Mouse (Mus musculus): ENCODE data around the gene Gm13276. TPM values are rescaled to one million over a fixed set of nuclear protein-coding genes. Genes with fewer than 3 reads are reported as not detected.
"Not testable (repeated sequence)": the region's sequence is repeated elsewhere in the genome, so short reads cannot be mapped to it uniquely, and the experiment has no call there.

Gm13276 gene
- polyA plus RNA-seq, 1 experiment from 2014 or later: not detected

DNA sequence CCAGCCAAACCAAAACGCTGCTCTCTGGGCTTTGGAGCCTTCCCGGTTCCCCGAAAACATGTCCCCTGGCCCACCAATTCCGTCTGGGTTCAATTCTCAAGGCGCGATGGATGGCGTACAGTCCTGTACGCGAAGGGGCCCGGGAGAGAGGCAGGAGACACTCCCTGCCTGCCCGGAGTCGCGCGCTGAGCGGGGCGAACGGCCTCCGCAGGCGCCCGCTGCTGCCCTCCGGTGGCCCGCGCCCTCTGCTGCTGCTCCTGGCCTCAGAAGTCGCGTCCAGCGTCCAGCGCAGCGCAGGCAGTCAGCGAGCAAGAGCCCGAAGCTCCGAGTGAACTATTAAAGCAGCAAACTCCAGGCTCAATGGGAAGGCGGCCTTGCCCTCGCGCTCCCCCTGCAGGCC, 20.3 kb downstream of the Gm13276 start:
- H3K36me3 ChIP-seq (ENCODE audit: inconsistent target); H3K27ac ChIP-seq; H3K4me3 ChIP-seq (ENCODE audit: inconsistent target); H3K79me2 ChIP-seq (ENCODE audit: inconsistent target): not testable (repeated sequence)
- no CpG with 5 or more reads among the region's 34 CpGs for WGBS (ENCODE audit: missing documents)

DNA sequence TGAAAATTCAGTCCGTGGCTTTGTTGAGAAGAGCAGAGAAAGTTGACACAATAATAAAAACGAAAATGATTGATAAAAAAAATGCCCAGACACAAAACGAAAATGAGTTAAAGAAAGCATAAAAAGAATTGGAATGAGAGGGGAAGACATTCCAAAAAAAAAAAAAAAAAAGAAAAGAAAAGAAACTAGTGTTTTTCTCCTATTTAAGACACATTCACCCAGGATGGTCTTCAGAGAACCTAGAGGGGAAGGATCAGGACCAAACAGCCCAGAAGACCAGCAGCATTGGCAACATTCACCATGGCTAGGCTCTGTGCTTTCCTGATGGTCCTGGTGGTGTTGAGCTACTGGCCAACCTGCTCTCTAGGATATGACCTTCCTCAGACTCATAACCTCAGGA, 30.4 kb downstream of the Gm13276 start, which contains the start of gene Ifna7:
TSS of gene Ifna7 (plus strand) at position 301 of the 400 bp plus-strand sequence.
- Histone ChIP-seq H3K79me2 (ENCODE audit: inconsistent target) (no peaks in the 10 kb centered on the region), H3K27ac (no peak within 1 kb of the TSS), H3K4me3 (ENCODE audit: inconsistent target) (no peak within 1 kb of the TSS), H3K36me3 (ENCODE audit: inconsistent target) (no peaks in the 10 kb centered on the region)
- WGBS (ENCODE audit: missing documents): 80% methylated on average over 2 of the region's 3 CpGs

GRCm38 (mm10) chr4:88819659-88820058, 34.1 kb downstream of the Gm13276 start, which contains the start of gene Ifna11:
Gene Ifna11, plus strand, starts transcription at chr4:88819959.
- no peaks in the 10 kb centered on the region for H3K79me2 ChIP-seq (ENCODE audit: inconsistent target)
- H3K4me3 ChIP-seq (ENCODE audit: inconsistent target): no peak within 1 kb of the TSS
- 92% methylated on average over 1 of the region's 1 CpGs for WGBS (ENCODE audit: missing documents)
- no peaks in the 10 kb centered on the region for H3K36me3 ChIP-seq (ENCODE audit: inconsistent target)
- no peak within 1 kb of the TSS for H3K27ac ChIP-seq

GRCm38 (mm10) chr4:88822995-88823394, 37.5 kb downstream of the Gm13276 start:
- Histone ChIP-seq H3K27ac (no peak overlapping the region), H3K36me3 (ENCODE audit: inconsistent target) (no peaks in the 10 kb centered on the region), H3K4me3 (ENCODE audit: inconsistent target) (no peak overlapping the region), H3K79me2 (ENCODE audit: inconsistent target) (no peaks in the 10 kb centered on the region)
- WGBS (ENCODE audit: missing documents): 0% methylated on average over 3 of the region's 4 CpGs

- H3K27ac ChIP-seq; H3K79me2 ChIP-seq (ENCODE audit: inconsistent target); H3K36me3 ChIP-seq (ENCODE audit: inconsistent target); H3K4me3 ChIP-seq (ENCODE audit: inconsistent target): not testable (repeated sequence)
Measured at GRCm38 (mm10) chr4:88827116-88827515, 41.6 kb downstream of the Gm13276 start, which contains the start of gene Ifna6. Gene Ifna6, plus strand, starts transcription at chr4:88827416.

DNA sequence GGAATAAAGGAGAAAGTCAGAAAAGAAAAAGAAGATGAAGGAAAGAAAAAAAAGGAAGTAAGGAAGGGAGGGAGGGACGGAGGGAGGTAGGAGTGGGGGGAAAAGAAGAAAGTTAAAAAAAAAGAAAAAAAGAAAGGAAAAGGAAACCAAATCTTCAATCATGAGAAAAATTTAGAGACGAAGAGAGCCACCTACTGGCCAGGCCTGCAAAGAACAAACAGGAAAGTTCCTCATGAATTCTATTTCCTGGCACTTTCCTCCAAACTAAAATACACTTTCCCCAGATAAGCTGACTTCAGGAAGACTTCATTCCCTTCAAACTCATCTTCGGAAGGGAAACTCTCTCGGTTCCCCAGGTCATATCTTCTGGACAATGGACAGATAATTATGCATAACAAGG, 45.0 kb downstream of the Gm13276 start:
- no peak overlapping the region for H3K27ac ChIP-seq
- 41% methylated on average over 3 of the region's 4 CpGs for WGBS (ENCODE audit: missing documents)
- no peaks in the 10 kb centered on the region for H3K36me3 ChIP-seq (ENCODE audit: inconsistent target)
- no peak overlapping the region for H3K4me3 ChIP-seq (ENCODE audit: inconsistent target)
- no peaks in the 10 kb centered on the region for H3K79me2 ChIP-seq (ENCODE audit: inconsistent target)

DNA sequence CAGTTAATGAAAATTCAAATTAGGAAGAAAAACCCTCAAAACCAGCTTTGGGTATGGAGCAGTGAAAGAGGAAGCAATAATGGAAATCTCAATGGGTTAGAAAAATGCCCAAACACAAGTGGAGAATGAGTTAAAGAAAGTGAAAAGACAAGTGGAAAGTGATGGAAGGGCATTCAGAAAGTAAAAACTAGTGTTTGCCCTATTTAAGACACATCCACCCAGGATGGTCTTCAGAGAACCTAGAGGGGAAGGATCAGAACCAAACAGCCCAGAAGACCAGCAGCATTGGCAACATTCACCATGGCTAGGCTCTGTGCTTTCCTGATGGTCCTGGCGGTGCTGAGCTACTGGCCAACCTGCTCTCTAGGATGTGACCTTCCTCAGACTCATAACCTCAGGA, 49.7 kb downstream of the Gm13276 start, which contains the start of gene Ifna5:
TSS of gene Ifna5 (plus strand) at position 301 of the 400 bp plus-strand sequence.
- not testable (repeated sequence) for H3K79me2 ChIP-seq (ENCODE audit: inconsistent target); H3K4me3 ChIP-seq (ENCODE audit: inconsistent target); H3K36me3 ChIP-seq (ENCODE audit: inconsistent target); H3K27ac ChIP-seq
- 71% methylated on average over 1 of the region's 1 CpGs for WGBS (ENCODE audit: missing documents)

Other genes starting within 250 kb of the Gm13276 start
- gene Ifna15, start 227.5 kb upstream of the Gm13276 start, polyA plus RNA-seq (2018): not detected in 3 replicates
- gene Ifna14, start 213.9 kb upstream of the Gm13276 start, polyA plus RNA-seq (2018): not detected in 3 replicates
- gene Ifna9, start 193.3 kb upstream of the Gm13276 start, polyA plus RNA-seq (2018): not detected in 3 replicates
- gene Ifna12, start 182.3 kb upstream of the Gm13276 start, polyA plus RNA-seq (2018): not detected in 3 replicates
- not detected in 3 replicates for gene C87499, start 151.3 kb upstream of the Gm13276 start, polyA plus RNA-seq (2018)
- not detected in 3 replicates for gene Ifna13, start 141.2 kb upstream of the Gm13276 start, polyA plus RNA-seq (2018)
- not detected in 3 replicates for gene Ifna16, start 108.8 kb upstream of the Gm13276 start, polyA plus RNA-seq (2018)
- gene Ifna2, start 101.8 kb upstream of the Gm13276 start, polyA plus RNA-seq (2018): not detected in 3 replicates
- not detected in 3 replicates for gene Ifnab, start 94.3 kb upstream of the Gm13276 start, polyA plus RNA-seq (2018)
- 0.47 TPM in 1 of 3 replicates, not detected in the others for gene Gm26566, start 63.9 kb upstream of the Gm13276 start, polyA plus RNA-seq (2018)
- gene Klhl9, start 63.2 kb upstream of the Gm13276 start, polyA plus RNA-seq (2018): 50.3 to 101 TPM (median 75.4 TPM) in 3 replicates
- gene Gm13271, start 30.8 kb upstream of the Gm13276 start, polyA plus RNA-seq (2018): not detected in 3 replicates
- not detected in 3 replicates for gene Gm13283, start 25.6 kb upstream of the Gm13276 start, polyA plus RNA-seq (2018)
- gene Gm13290, start 11.9 kb upstream of the Gm13276 start, polyA plus RNA-seq (2018): not detected in 3 replicates
- not detected in 3 replicates for gene Gm13289, start 8.8 kb upstream of the Gm13276 start, polyA plus RNA-seq (2018)
- gene Gm13272, start 5.9 kb upstream of the Gm13276 start, polyA plus RNA-seq (2018): not detected in 3 replicates
- not detected in 3 replicates for gene Ifnz, start 3.6 kb upstream of the Gm13276 start, polyA plus RNA-seq (2018)
- gene Gm13277, start 2.9 kb downstream of the Gm13276 start, polyA plus RNA-seq (2018): not detected in 3 replicates
- gene Gm13278, start 5.8 kb downstream of the Gm13276 start, polyA plus RNA-seq (2018): not detected in 3 replicates
- not detected in 3 replicates for gene Gm13275, start 8.8 kb downstream of the Gm13276 start, polyA plus RNA-seq (2018)
- gene Gm13279, start 11.7 kb downstream of the Gm13276 start, polyA plus RNA-seq (2018): not detected in 3 replicates
- gene Gm13285, start 14.0 kb downstream of the Gm13276 start, polyA plus RNA-seq (2018): not detected in 3 replicates
- gene Gm13287, start 17.5 kb downstream of the Gm13276 start, polyA plus RNA-seq (2018): not detected in 3 replicates
- not detected in 3 replicates for gene Gm13288, start 19.8 kb downstream of the Gm13276 start, polyA plus RNA-seq (2018)
- gene Ifna7, start 30.5 kb downstream of the Gm13276 start, polyA plus RNA-seq (2018): not detected in 3 replicates
- not detected in 3 replicates for gene Ifna11, start 34.2 kb downstream of the Gm13276 start, polyA plus RNA-seq (2018)
- not detected in 3 replicates for gene Ifna6, start 41.7 kb downstream of the Gm13276 start, polyA plus RNA-seq (2018)
- not detected in 3 replicates for gene Ifna5, start 49.8 kb downstream of the Gm13276 start, polyA plus RNA-seq (2018)
- not detected in 3 replicates for gene Ifna4, start 56.2 kb downstream of the Gm13276 start, polyA plus RNA-seq (2018)
- gene Ifna1, start 64.4 kb downstream of the Gm13276 start, polyA plus RNA-seq (2018): not detected in 3 replicates
- gene Ifne, start 94.5 kb downstream of the Gm13276 start, polyA plus RNA-seq (2018): not detected in 3 replicates